Mouse (Mus musculus): ENCODE results near the gene Immp1l. TPM values are rescaled to one million over a fixed set of nuclear protein-coding genes. Genes with fewer than 3 reads are reported as not detected.

The Immp1l gene
- polyA plus RNA-seq (2012; rRNA removed) (45.2 and 55.7 TPM in 2 replicates), polyA plus RNA-seq (2014; fragmentation: Nextera tagmentation; extraction: Ambion mirVana) (134 and 144 TPM in 2 replicates)

DNA sequence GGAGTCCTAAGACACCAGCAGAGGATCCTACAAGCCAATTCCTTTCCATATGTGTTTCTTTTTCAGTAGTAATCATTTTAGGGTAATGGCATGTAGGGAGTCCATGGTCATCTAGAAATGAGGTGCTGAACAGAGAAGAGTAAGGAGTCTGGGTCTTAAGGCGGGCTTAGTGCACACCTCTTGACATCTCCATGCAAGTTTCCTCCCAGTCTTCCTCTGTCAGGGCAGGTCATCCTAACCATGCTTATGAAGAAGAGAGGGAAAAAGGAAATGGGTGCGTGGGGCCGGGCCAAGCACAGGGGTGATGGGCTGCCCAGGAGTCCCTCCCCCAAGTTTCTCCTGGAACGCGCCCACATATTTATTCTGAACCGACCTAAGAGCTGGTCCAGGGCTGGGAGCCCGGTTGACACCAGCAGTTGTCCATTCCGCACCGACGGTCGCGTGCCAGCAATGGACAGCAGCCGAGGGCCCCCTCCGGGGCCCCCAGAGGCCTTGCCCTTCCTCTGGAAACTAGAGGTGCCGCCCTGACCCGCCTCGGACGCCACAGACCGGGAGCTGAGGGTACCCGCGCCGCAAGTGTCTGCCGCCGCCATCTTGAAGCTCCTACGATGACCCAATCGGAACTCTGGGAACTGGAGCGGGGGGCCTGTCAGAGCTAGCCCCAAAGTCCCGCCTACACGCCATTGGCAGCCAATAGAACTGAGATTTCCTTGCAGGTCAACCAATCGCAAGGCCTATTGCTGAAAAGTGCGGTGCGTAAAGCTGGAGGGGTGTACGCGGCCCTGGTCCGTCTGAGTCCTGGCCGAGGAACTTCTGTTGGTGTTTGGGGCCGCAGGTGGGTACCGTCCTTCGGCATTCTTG, at the start of gene Immp1l, which contains the start of gene Elp4:
Immp1l (plus strand) TSS at position 743 of the 861 bp plus-strand sequence.
Elp4 (minus strand) TSS at position 669 of the 861 bp plus-strand sequence.
- peak; percentile 10; the same call in 1 of the 2 replicates for TF ChIP-seq POLR2A (IDR thresholded peaks at IDR 0.05; ENCODE audit: borderline replicate concordance, extremely low read depth, insufficient read depth, insufficient read length)
- ATAC-seq (ENCODE audit: low FRiP score, low read depth) = peak; percentile 100
- Histone ChIP-seq H3K9me3 (ENCODE audit: control insufficient read depth, low read length) (no peaks in the 10 kb centered on the region), H3K4me2 (replicated peaks; ENCODE audit: low read depth, low read length, severe bottlenecking) (peak within 1 kb of the TSS; percentile 69), H3K36me3 (ENCODE audit: control insufficient read depth, insufficient read depth, low read length) (peaks cover 5% of the 10 kb centered on the region), H3K27me3 (ENCODE audit: control insufficient read depth, insufficient read depth, low read length) (no peaks in the 10 kb centered on the region), H3K4me3 (replicated peaks; ENCODE audit: low read length) (peak within 1 kb of the TSS; percentile 74), H3K4me1 (ENCODE audit: control insufficient read depth, insufficient read depth, low read length) (peaks cover 4% of the 10 kb centered on the region; the same call in 1 of the 2 replicates), H3K9ac (ENCODE audit: low read depth, low read length, severe bottlenecking) (peak within 1 kb of the TSS; percentile 77), H3K27ac (replicated peaks; ENCODE audit: low read depth, low read length) (peak within 1 kb of the TSS; percentile 61; the same call in 1 of the 2 replicates)
- under 1% methylated on average over 32 of the region's 39 CpGs for WGBS
- peak; percentile 97 for DNase-seq (ENCODE audit: low spot score)

DNA sequence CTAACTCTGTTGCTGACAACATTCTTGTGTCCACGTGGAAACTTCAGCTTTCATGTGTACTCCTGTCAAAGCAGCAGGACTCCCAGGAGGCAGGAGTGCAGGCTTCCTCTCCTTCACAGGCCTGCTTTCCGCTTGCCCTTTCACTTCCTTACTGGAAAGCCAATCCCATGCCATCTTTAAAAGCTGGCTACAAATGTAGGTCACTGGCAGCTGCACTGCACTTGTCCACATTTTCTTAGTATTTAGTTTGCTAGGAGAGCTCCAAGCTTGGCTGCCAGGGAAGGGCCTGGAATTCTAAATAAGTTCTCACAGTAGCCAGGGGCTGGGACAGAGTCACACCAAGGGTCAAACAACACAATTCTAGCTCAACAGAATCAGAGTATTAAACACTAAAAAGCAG, 49.7 kb upstream of the Immp1l start:
- no peak overlapping the region for H3K9ac ChIP-seq (ENCODE audit: low read depth, low read length, severe bottlenecking)
- no peak overlapping the region for H3K4me3 ChIP-seq (replicated peaks; ENCODE audit: low read length)
- H3K27me3 ChIP-seq (ENCODE audit: control insufficient read depth, insufficient read depth, low read length) = no peaks in the 10 kb centered on the region
- H3K36me3 ChIP-seq (ENCODE audit: control insufficient read depth, insufficient read depth, low read length) = no peaks in the 10 kb centered on the region
- WGBS = 46% methylated on average over 2 of the region's 2 CpGs
- TF ChIP-seq POLR2A (IDR thresholded peaks at IDR 0.05; ENCODE audit: borderline replicate concordance, extremely low read depth, insufficient read depth, insufficient read length) = no peak
- no peaks in the 10 kb centered on the region for H3K9me3 ChIP-seq (ENCODE audit: control insufficient read depth, low read length)
- no peak overlapping the region; the same call in 1 of the 2 replicates for H3K27ac ChIP-seq (replicated peaks; ENCODE audit: low read depth, low read length)
- no peaks in the 10 kb centered on the region for H3K4me1 ChIP-seq (ENCODE audit: control insufficient read depth, insufficient read depth, low read length)
- DNase-seq (ENCODE audit: low spot score) = peak; percentile 7
- no peak for ATAC-seq (ENCODE audit: low FRiP score, low read depth)
- H3K4me2 ChIP-seq (replicated peaks; ENCODE audit: low read depth, low read length, severe bottlenecking) = no peak overlapping the region

DNA sequence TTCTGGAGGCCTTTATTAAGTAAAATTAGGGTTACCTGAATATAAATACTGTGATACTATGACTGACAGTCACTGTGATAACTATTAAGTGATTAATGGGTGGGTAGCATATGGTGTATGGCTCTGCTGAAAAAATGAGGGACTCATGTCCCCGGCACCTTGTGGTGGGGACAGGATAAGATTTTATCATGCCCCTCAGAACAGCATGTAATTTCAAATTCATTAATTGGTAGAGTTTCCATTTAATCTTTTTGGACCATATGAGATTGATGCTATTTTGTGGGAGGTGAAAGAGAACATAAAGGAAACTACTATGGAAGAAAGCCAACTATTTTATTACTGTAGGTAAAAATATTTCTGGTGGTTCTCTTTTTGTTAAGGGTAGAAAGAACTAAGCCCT, 31.0 kb upstream of the Immp1l start:
- Histone ChIP-seq H3K4me2 (replicated peaks; ENCODE audit: low read depth, low read length, severe bottlenecking) (no peak overlapping the region), H3K27ac (replicated peaks; ENCODE audit: low read depth, low read length) (no peak overlapping the region), H3K4me3 (replicated peaks; ENCODE audit: low read length) (no peak overlapping the region), H3K9me3 (ENCODE audit: control insufficient read depth, low read length) (no peaks in the 10 kb centered on the region), H3K36me3 (ENCODE audit: control insufficient read depth, insufficient read depth, low read length) (no peaks in the 10 kb centered on the region), H3K4me1 (ENCODE audit: control insufficient read depth, insufficient read depth, low read length) (no peaks in the 10 kb centered on the region), H3K9ac (ENCODE audit: low read depth, low read length, severe bottlenecking) (no peak overlapping the region), H3K27me3 (ENCODE audit: control insufficient read depth, insufficient read depth, low read length) (no peaks in the 10 kb centered on the region)
- no peak for TF ChIP-seq POLR2A (IDR thresholded peaks at IDR 0.05; ENCODE audit: borderline replicate concordance, extremely low read depth, insufficient read depth, insufficient read length)
- ATAC-seq (ENCODE audit: low FRiP score, low read depth) (no peak), DNase-seq (ENCODE audit: low spot score) (no peak)
- 85% methylated on average over 1 of the region's 1 CpGs for WGBS

DNA sequence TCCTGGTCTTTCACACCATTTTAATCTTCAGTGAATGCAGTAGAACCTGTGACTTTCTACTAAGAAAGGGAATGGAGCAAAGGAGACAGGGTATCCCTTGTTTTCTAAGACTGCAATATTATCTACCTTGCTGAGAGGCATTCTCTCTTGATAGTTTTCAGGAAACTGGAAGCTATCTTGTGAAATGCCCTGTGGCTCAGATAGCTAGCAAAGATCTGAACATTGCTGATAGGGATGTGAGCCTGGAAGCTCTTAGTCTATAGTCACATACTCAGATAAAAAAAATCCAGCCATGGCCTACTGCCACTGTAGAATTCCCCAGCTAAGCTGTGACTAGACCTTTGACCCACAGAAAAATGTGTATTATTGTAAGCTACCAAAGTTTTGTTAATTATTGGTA, 13.6 kb upstream of the Immp1l start:
- no peaks in the 10 kb centered on the region for H3K4me1 ChIP-seq (ENCODE audit: control insufficient read depth, insufficient read depth, low read length)

DNA sequence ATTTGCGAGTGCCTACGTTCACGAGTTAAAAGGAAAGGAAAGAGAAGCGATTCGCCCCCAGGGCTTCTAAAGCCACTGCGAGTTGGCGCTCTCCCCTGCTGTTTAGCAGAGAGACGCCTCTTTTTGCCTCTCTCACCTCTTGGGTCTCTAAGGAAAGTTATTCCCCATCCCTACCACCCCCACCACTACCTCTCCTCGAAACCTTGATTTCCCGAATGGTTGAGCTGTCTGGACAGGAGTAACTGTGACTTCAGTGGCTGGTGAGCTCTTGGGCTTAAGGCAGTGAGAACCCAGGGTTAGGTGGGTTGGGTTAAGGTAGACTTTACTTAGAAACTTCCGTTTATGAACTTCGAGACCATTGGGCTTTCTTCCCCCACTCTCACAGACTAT, 314 bp downstream of the Immp1l start:
- H3K27ac ChIP-seq (replicated peaks; ENCODE audit: low read depth, low read length) = peak overlapping the region; percentile 61; the same call in 1 of the 2 replicates
- peak overlapping the region; percentile 77 for H3K9ac ChIP-seq (ENCODE audit: low read depth, low read length, severe bottlenecking)
- no peaks in the 10 kb centered on the region for H3K9me3 ChIP-seq (ENCODE audit: control insufficient read depth, low read length)
- DNase-seq (ENCODE audit: low spot score) (no peak), ATAC-seq (ENCODE audit: low FRiP score, low read depth) (peak; percentile 66)
- no peaks in the 10 kb centered on the region for H3K27me3 ChIP-seq (ENCODE audit: control insufficient read depth, insufficient read depth, low read length)
- peak overlapping the region; percentile 69 for H3K4me2 ChIP-seq (replicated peaks; ENCODE audit: low read depth, low read length, severe bottlenecking)
- under 1% methylated on average over 12 of the region's 12 CpGs for WGBS
- peak overlapping the region; percentile 74 for H3K4me3 ChIP-seq (replicated peaks; ENCODE audit: low read length)
- H3K4me1 ChIP-seq (ENCODE audit: control insufficient read depth, insufficient read depth, low read length) = peaks cover 4% of the 10 kb centered on the region; the same call in 1 of the 2 replicates
- H3K36me3 ChIP-seq (ENCODE audit: control insufficient read depth, insufficient read depth, low read length) = peaks cover 8% of the 10 kb centered on the region
- 0 out of 2 replicates have a peak, but pooled peaks have one; percentile 5 for TF ChIP-seq POLR2A (IDR thresholded peaks at IDR 0.05; ENCODE audit: borderline replicate concordance, extremely low read depth, insufficient read depth, insufficient read length)

More for the DNA sequence above, 13.6 kb upstream of the Immp1l start:
- Histone ChIP-seq H3K27ac (replicated peaks; ENCODE audit: low read depth, low read length) (no peak overlapping the region), H3K9ac (ENCODE audit: low read depth, low read length, severe bottlenecking) (no peak overlapping the region), H3K36me3 (ENCODE audit: control insufficient read depth, insufficient read depth, low read length) (peaks cover 16% of the 10 kb centered on the region), H3K9me3 (ENCODE audit: control insufficient read depth, low read length) (no peaks in the 10 kb centered on the region; the same call in 1 of the 2 replicates), H3K27me3 (ENCODE audit: control insufficient read depth, insufficient read depth, low read length) (no peaks in the 10 kb centered on the region), H3K4me3 (replicated peaks; ENCODE audit: low read length) (no peak overlapping the region), H3K4me2 (replicated peaks; ENCODE audit: low read depth, low read length, severe bottlenecking) (no peak overlapping the region)
- ATAC-seq (ENCODE audit: low FRiP score, low read depth) (no peak), DNase-seq (ENCODE audit: low spot score) (no peak)
- TF ChIP-seq POLR2A (IDR thresholded peaks at IDR 0.05; ENCODE audit: borderline replicate concordance, extremely low read depth, insufficient read depth, insufficient read length) = no peak
